Mouse (Mus musculus): ENCODE measurements around the gene Ints5.

The Ints5 gene

GRCm38 (mm10) chr19:8929224-8930088 is 36.7 kb downstream of the Ints5 start, which contains the start of the genes Rom1 and Eml3:
Gene Rom1 (minus strand): TSS chr19:8929356.
Gene Eml3 (plus strand): TSS chr19:8929552.
- DNase-seq (ENCODE audit: low spot score): peak; percentile 90

- peak; percentile 25 for DNase-seq (ENCODE audit: low spot score)
Observed at GRCm38 (mm10) chr19:8930117-8930516, 37.3 kb downstream of the Ints5 start.

- DNase-seq (ENCODE audit: low spot score): no peak
Observed at GRCm38 (mm10) chr19:8930771-8931170, 38.0 kb downstream of the Ints5 start.

DNA sequence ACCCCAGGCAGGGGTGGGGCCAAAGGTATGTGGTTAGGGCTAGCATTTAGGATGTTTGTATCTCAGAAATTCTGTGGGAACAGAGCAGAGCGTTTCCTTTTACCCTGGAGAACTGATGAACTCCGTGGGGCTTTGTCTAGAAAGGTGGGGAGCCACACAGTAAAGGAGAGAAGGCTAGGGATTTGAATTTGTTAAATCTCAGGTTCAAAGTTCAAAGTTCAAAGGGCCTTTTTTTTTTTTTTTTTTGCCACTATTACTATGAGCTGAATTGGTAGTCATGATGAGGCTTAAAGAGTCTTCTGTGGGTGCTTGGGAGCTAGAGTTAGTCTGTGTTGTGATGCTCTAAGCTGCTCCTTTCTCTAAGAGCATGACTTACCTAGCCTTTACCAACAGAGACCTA is 43.9 kb downstream of the Ints5 start:
- DNase-seq (ENCODE audit: low spot score): no peak

GRCm38 (mm10) chr19:8940526-8941133 is 47.8 kb downstream of the Ints5 start:
- DNase-seq (ENCODE audit: low spot score): no peak

GRCm38 (mm10) chr19:8941136-8941514 is 48.3 kb downstream of the Ints5 start:
- peak; percentile 33 for DNase-seq (ENCODE audit: low spot score)

GRCm38 (mm10) chr19:8941515-8942217 is 48.9 kb downstream of the Ints5 start, which contains the start of gene Mta2:
Gene Mta2 (plus strand): TSS chr19:8941875.
- DNase-seq (ENCODE audit: low spot score): peak; percentile 97

DNA sequence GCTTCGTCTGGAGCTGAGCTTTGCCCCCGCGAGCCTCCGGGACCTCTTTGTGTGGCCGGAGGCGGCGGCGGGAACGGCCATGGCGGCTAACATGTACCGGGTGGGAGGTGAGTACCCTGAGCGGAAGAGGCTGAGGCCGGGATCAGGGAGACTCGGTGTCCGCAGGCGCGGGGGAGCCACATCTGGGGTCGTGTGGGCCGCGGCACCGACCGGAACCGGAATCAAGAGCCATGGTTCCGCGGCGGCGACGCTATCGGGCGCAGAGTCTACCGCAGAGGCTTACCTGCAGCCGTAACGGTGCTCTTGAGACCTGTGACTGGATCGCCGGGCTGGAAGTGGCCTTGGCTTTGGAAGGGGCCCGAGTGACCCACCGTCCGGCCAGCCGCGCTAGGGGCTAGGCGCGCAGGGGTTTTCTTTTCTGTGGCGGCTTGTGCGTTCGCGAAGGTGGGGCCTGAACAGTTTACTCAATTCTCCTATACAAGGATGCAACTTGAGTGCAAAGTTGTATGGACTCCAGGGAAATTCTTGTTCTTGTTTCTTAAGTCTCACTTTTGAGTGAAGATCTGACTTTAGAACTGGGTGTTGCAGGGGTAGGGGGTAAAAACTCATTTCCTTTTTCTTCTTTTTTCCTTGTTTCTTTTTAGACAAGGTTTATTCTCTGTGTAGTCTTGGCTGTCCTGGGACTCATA is 49.6 kb downstream of the Ints5 start:
- DNase-seq (ENCODE audit: low spot score): peak; percentile 69

GRCm38 (mm10) chr19:8943047-8943446 is 50.2 kb downstream of the Ints5 start:
- no peak for DNase-seq (ENCODE audit: low spot score)

DNA sequence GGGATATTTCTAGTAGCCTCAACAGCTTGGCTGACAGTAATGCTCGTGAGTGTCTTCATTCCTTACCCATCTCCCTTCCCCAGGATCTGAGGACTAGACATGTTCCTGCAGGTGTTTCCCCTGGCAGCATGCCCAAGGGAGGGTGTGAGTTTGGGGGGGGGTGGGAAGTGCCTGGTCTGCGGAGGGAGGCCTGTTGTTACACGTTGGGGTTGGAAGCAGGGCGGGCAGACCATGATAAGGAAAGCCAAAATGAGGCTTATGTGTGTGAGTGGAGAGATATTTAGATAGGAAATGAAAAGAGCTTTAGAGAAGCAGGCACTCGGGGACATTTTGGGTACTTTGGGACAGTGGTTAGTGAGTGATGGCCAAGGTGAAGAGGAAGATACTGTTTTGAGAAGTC is 51.3 kb downstream of the Ints5 start:
- DNase-seq (ENCODE audit: low spot score): no peak

DNA sequence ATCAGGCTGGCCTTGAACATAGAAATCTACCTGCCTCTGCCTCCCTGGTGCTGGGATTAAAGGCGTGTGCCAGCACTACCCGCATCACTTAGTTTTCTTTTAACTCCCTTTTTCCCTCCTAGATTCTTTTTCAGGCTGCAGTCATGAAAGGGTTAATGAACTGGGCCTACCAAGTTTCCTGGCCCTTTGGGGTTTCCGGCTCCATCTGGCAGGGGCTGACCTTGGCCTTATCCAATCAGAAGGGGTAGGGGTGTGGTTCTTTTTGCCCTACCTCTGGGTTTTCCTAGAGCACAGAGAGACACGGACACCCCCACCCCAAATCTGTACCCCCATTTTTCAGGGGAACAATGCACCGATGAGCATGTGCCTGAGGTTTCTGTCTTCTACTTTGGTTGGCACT is 51.9 kb downstream of the Ints5 start:
- peak; percentile 80 for DNase-seq (ENCODE audit: low spot score)

- DNase-seq (ENCODE audit: low spot score): no peak
Observed at GRCm38 (mm10) chr19:8945251-8945650, 52.4 kb downstream of the Ints5 start.

- DNase-seq (ENCODE audit: low spot score): no peak
Observed at GRCm38 (mm10) chr19:8946929-8947328, 54.1 kb downstream of the Ints5 start.
